Comparison of ENCODE assay signal across 8 mouse cellular contexts in genomic region chr13:45530754-45531153, GRCm38 (mm10). TPM values are rescaled to one million over a fixed set of nuclear protein-coding genes. Genes with fewer than 3 reads are reported as not detected.
DNase-seq lines count a peak whose midpoint lies in the region; ATAC-seq lines count a peak whose summit lies in the region.

No protein-coding gene starts in this region.

- DNase-seq in adrenal gland, postnatal 25 days: peak; percentile 21
- no peak for DNase-seq in adrenal gland, adult 18-20 months (ENCODE audit: low spot score in 2 of 2)
- DNase-seq in limb, embryonic 10.5 days (ENCODE audit: low spot score): no peak
- DNase-seq in hindbrain, embryonic 11.5 days (ENCODE audit: low spot score): no peak

- H3K4me2 ChIP-seq in limb, embryonic 13.5 days (replicated peaks): no peak overlapping the region
- no peak overlapping the region for H3K4me2 ChIP-seq in limb, embryonic 15.5 days
- no peak overlapping the region for H3K4me2 ChIP-seq in stomach, embryonic 16.5 days (ENCODE audit: low read depth, low read length)
- no peak overlapping the region for H3K4me2 ChIP-seq in hindbrain, embryonic 11.5 days (replicated peaks; ENCODE audit: low read depth, low read length)
- H3K4me2 ChIP-seq in midbrain, embryonic 15.5 days: no peak overlapping the region

- no peak overlapping the region for H3K4me3 ChIP-seq in limb, embryonic 13.5 days
- no peak overlapping the region for H3K4me3 ChIP-seq in limb, embryonic 10.5 days
- H3K4me3 ChIP-seq in limb, embryonic 15.5 days: no peak overlapping the region
- no peak overlapping the region for H3K4me3 ChIP-seq in stomach, embryonic 16.5 days (replicated peaks; ENCODE audit: low read length)
- H3K4me3 ChIP-seq in hindbrain, embryonic 11.5 days (ENCODE audit: low read depth, low read length): no peak overlapping the region
- no peak overlapping the region for H3K4me3 ChIP-seq in midbrain, embryonic 15.5 days

- no peaks in the 10 kb centered on the region for H3K27me3 ChIP-seq in limb, embryonic 13.5 days
- no peaks in the 10 kb centered on the region for H3K27me3 ChIP-seq in limb, embryonic 10.5 days (ENCODE audit: low read depth, poor library complexity, severe bottlenecking)
- H3K27me3 ChIP-seq in limb, embryonic 15.5 days: no peaks in the 10 kb centered on the region
- no peaks in the 10 kb centered on the region for H3K27me3 ChIP-seq in stomach, embryonic 16.5 days (ENCODE audit: control insufficient read depth, insufficient read depth, low read length)
- H3K27me3 ChIP-seq in hindbrain, embryonic 11.5 days (ENCODE audit: control insufficient read depth, insufficient read depth, low read length): no peaks in the 10 kb centered on the region
- no peaks in the 10 kb centered on the region for H3K27me3 ChIP-seq in midbrain, embryonic 15.5 days (replicated peaks)

- WGBS in limb, embryonic 13.5 days: 32% methylated on average over 6 of the region's 6 CpGs
- 55% methylated on average over 6 of the region's 6 CpGs for WGBS in limb, embryonic 10.5 days
- 22% methylated on average over 6 of the region's 6 CpGs for WGBS in limb, embryonic 15.5 days
- WGBS in stomach, embryonic 16.5 days: 27% methylated on average over 6 of the region's 6 CpGs
- 27% methylated on average over 6 of the region's 6 CpGs for WGBS in hindbrain, embryonic 11.5 days
- 28% methylated on average over 6 of the region's 6 CpGs for WGBS in midbrain, embryonic 15.5 days

- H3K4me1 ChIP-seq in limb, embryonic 13.5 days: peaks cover 21% of the 10 kb centered on the region
- H3K4me1 ChIP-seq in limb, embryonic 10.5 days: peaks cover 10% of the 10 kb centered on the region; the same call in 1 of the 2 replicates
- peaks cover 18% of the 10 kb centered on the region for H3K4me1 ChIP-seq in limb, embryonic 15.5 days
- H3K4me1 ChIP-seq in stomach, embryonic 16.5 days (ENCODE audit: control insufficient read depth, insufficient read depth, low read length): peaks cover 18% of the 10 kb centered on the region
- H3K4me1 ChIP-seq in hindbrain, embryonic 11.5 days (replicated peaks; ENCODE audit: control insufficient read depth, insufficient read depth, low read length): peaks cover 2% of the 10 kb centered on the region; the same call in 1 of the 2 replicates
- H3K4me1 ChIP-seq in midbrain, embryonic 15.5 days: peaks cover 13% of the 10 kb centered on the region

- peak overlapping the region; percentile 15; the same call in 1 of the 2 replicates for H3K27ac ChIP-seq in limb, embryonic 13.5 days
- no peak overlapping the region for H3K27ac ChIP-seq in limb, embryonic 10.5 days
- H3K27ac ChIP-seq in limb, embryonic 15.5 days: peak overlapping the region; percentile 67
- H3K27ac ChIP-seq in stomach, embryonic 16.5 days (ENCODE audit: low read length): peak overlapping the region; percentile 49
- no peak overlapping the region for H3K27ac ChIP-seq in hindbrain, embryonic 11.5 days (ENCODE audit: low read depth, low read length)
- H3K27ac ChIP-seq in midbrain, embryonic 15.5 days: no peak overlapping the region; the same call in 1 of the 2 replicates

- H3K9ac ChIP-seq in limb, embryonic 13.5 days: no peak overlapping the region
- no peak overlapping the region for H3K9ac ChIP-seq in limb, embryonic 15.5 days
- 0 out of 2 replicates have a peak overlapping the region, but pooled peaks have one; percentile 31 for H3K9ac ChIP-seq in stomach, embryonic 16.5 days (ENCODE audit: low read length)
- no peak overlapping the region for H3K9ac ChIP-seq in hindbrain, embryonic 11.5 days (ENCODE audit: low read depth, low read length)
- H3K9ac ChIP-seq in midbrain, embryonic 15.5 days: no peak overlapping the region

- no peak for ATAC-seq in limb, embryonic 13.5 days (ENCODE audit: low FRiP score, low read depth)
- ATAC-seq in limb, embryonic 15.5 days (ENCODE audit: insufficient number of reproducible peaks, low FRiP score, low TSS enrichment, low read depth): peak; percentile 48; the same call in 1 of the 2 replicates
- ATAC-seq in stomach, embryonic 16.5 days (ENCODE audit: insufficient read depth, low FRiP score): peak; percentile 46; the same call in 1 of the 2 replicates
- no peak for ATAC-seq in hindbrain, embryonic 11.5 days (ENCODE audit: low FRiP score)
- no peak for ATAC-seq in midbrain, embryonic 15.5 days (replicated peaks)

- no peaks in the 10 kb centered on the region for H3K9me3 ChIP-seq in limb, embryonic 13.5 days
- no peaks in the 10 kb centered on the region for H3K9me3 ChIP-seq in limb, embryonic 10.5 days (replicated peaks)
- no peaks in the 10 kb centered on the region for H3K9me3 ChIP-seq in limb, embryonic 15.5 days
- H3K9me3 ChIP-seq in stomach, embryonic 16.5 days (replicated peaks; ENCODE audit: control insufficient read depth, low read length): no peaks in the 10 kb centered on the region
- H3K9me3 ChIP-seq in hindbrain, embryonic 11.5 days (ENCODE audit: control insufficient read depth, low read length): no peaks in the 10 kb centered on the region
- no peaks in the 10 kb centered on the region for H3K9me3 ChIP-seq in midbrain, embryonic 15.5 days

- no peaks in the 10 kb centered on the region for H3K36me3 ChIP-seq in limb, embryonic 13.5 days
- H3K36me3 ChIP-seq in limb, embryonic 10.5 days: no peaks in the 10 kb centered on the region
- H3K36me3 ChIP-seq in limb, embryonic 15.5 days: no peaks in the 10 kb centered on the region
- H3K36me3 ChIP-seq in stomach, embryonic 16.5 days (ENCODE audit: control insufficient read depth, insufficient read depth, low read length): no peaks in the 10 kb centered on the region
- H3K36me3 ChIP-seq in hindbrain, embryonic 11.5 days (ENCODE audit: control insufficient read depth, insufficient read depth, low read length): no peaks in the 10 kb centered on the region
- no peaks in the 10 kb centered on the region for H3K36me3 ChIP-seq in midbrain, embryonic 15.5 days (replicated peaks)

RNA-seq across cellular contexts. Expression of gene Gmpr, which starts 23.5 kb away (rescaled TPM):
- total RNA-seq in adrenal gland, postnatal 25 days (2021): 26.6 and 29.0 TPM in 2 replicates
- total RNA-seq in adrenal gland, adult 18-20 months (2021): 10 to 100 TPM; 40.3 to 84.5 TPM
- 24.9 and 27.5 TPM in 2 replicates for polyA plus RNA-seq in limb, embryonic 13.5 days (2015; fragmentation: Nextera tagmentation; extraction: Ambion mirVana)
- polyA plus RNA-seq in limb, embryonic 10.5 days (2016; fragmentation: Nextera tagmentation; extraction: Ambion mirVana): 25.2 and 27.8 TPM in 2 replicates
- polyA plus RNA-seq in limb, embryonic 15.5 days (2015; fragmentation: Nextera tagmentation; extraction: Ambion mirVana): 28.8 and 50.3 TPM in 2 replicates
- polyA plus RNA-seq in stomach, embryonic 16.5 days (2015; fragmentation: Nextera tagmentation; extraction: Ambion mirVana): 39.8 and 50.5 TPM in 2 replicates
- polyA plus RNA-seq in hindbrain, embryonic 11.5 days (2014; fragmentation: Nextera tagmentation; extraction: Ambion mirVana): 26.8 and 28.8 TPM in 2 replicates
- polyA plus RNA-seq in midbrain, embryonic 15.5 days (2015; fragmentation: Nextera tagmentation; extraction: Ambion mirVana): 29.5 and 31.7 TPM in 2 replicates

Comparison
In these comparisons a context has a peak if more than half of its experiments do, and no peak if none do; other contexts are left out.
1. ATAC-seq: peak in limb, embryonic 15.5 days (single experiment) and stomach, embryonic 16.5 days (single experiment); none in limb, embryonic 13.5 days (single experiment), hindbrain, embryonic 11.5 days (single experiment) and midbrain, embryonic 15.5 days (single experiment).
2. H3K27ac ChIP-seq: peak in limb, embryonic 13.5 days (single experiment), limb, embryonic 15.5 days (single experiment) and stomach, embryonic 16.5 days (single experiment); none in limb, embryonic 10.5 days (single experiment), hindbrain, embryonic 11.5 days (single experiment) and midbrain, embryonic 15.5 days (single experiment).